Mouse (Mus musculus): Measurements from ENCODE around the gene 4930562C15Rik. TPM values are rescaled to one million over a fixed set of nuclear protein-coding genes. Genes with fewer than 3 reads are reported as not detected.

Gene 4930562C15Rik
- total RNA-seq, 1 experiment, result 0.09 TPM

- DNase-seq (ENCODE audit: low read depth, low spot score), result no peak
- Histone ChIP-seq H3K9me3 (ENCODE audit: control insufficient read depth, insufficient read depth, low read depth, low read length) (no peaks in the 10 kb centered on the region), H3K36me3 (ENCODE audit: control insufficient read depth, insufficient read depth, low read length, poor library complexity, severe bottlenecking) (no peaks in the 10 kb centered on the region), H3K9ac (ENCODE audit: insufficient read depth, low read depth, low read length, poor library complexity, severe bottlenecking) (no peak overlapping the region), H3K27ac (ENCODE audit: insufficient read depth, low read depth, low read length, poor library complexity, severe bottlenecking) (no peak overlapping the region), H3K4me3 (ENCODE audit: insufficient read depth in 1 of 2, low read depth in 1 of 2, low read length in 2 of 2, poor library complexity in 1 of 2, severe bottlenecking in 1 of 2) (no peak overlapping the region), H3K4me1 (ENCODE audit: control insufficient read depth in 2 of 2, insufficient read depth in 2 of 2, low read length in 2 of 2, poor library complexity in 1 of 2) (no peaks in the 10 kb centered on the region)
- no peak for TF ChIP-seq MAFK (IDR thresholded peaks at IDR 0.05; ENCODE audit: insufficient read depth, low read depth, low read length)
- no peak for TF ChIP-seq CHD2 (IDR thresholded peaks at IDR 0.05; ENCODE audit: low read depth, low read length)
- no peak for TF ChIP-seq ZNF384 (IDR thresholded peaks at IDR 0.05; ENCODE audit: low read depth, low read length)
- TF ChIP-seq ZC3H11A (IDR thresholded peaks at IDR 0.05; ENCODE audit: borderline replicate concordance, low read depth, low read length), result no peak
- TF ChIP-seq HCFC1 (IDR thresholded peaks at IDR 0.05; ENCODE audit: borderline replicate concordance, insufficient read depth, low read length), result no peak
- in situ Hi-C loops (cut with MboI; ENCODE audit: low sequenced_read_pairs in 2 of 2, unreplicated experiment in 2 of 2), result no loop called here
These were observed 7.6 kb upstream of the 4930562C15Rik start for GRCm38 (mm10) chr16:4827639-4828038.

GRCm38 (mm10) chr16:4829271-4829900, 5.8 kb upstream of the 4930562C15Rik start:
- TF ChIP-seq ZC3H11A (IDR thresholded peaks at IDR 0.05; ENCODE audit: borderline replicate concordance, low read depth, low read length), result no peak
- TF ChIP-seq CHD2 (IDR thresholded peaks at IDR 0.05; ENCODE audit: low read depth, low read length), result no peak
- no peak for TF ChIP-seq HCFC1 (IDR thresholded peaks at IDR 0.05; ENCODE audit: borderline replicate concordance, insufficient read depth, low read length)
- TF ChIP-seq MAFK (IDR thresholded peaks at IDR 0.05; ENCODE audit: insufficient read depth, low read depth, low read length), result no peak
- no peak for TF ChIP-seq ZNF384 (IDR thresholded peaks at IDR 0.05; ENCODE audit: low read depth, low read length)
- Histone ChIP-seq H3K9ac (ENCODE audit: insufficient read depth, low read depth, low read length, poor library complexity, severe bottlenecking) (no peak overlapping the region), H3K27ac (ENCODE audit: insufficient read depth, low read depth, low read length, poor library complexity, severe bottlenecking) (no peak overlapping the region), H3K4me3 (ENCODE audit: insufficient read depth in 1 of 2, low read depth in 1 of 2, low read length in 2 of 2, poor library complexity in 1 of 2, severe bottlenecking in 1 of 2) (no peak overlapping the region), H3K4me1 (ENCODE audit: control insufficient read depth in 2 of 2, insufficient read depth in 2 of 2, low read length in 2 of 2, poor library complexity in 1 of 2) (no peaks in the 10 kb centered on the region), H3K36me3 (ENCODE audit: control insufficient read depth, insufficient read depth, low read length, poor library complexity, severe bottlenecking) (no peaks in the 10 kb centered on the region), H3K9me3 (ENCODE audit: control insufficient read depth, insufficient read depth, low read depth, low read length) (no peaks in the 10 kb centered on the region)
- DNase-seq (ENCODE audit: low read depth, low spot score), result no peak
- in situ Hi-C loops (cut with MboI; ENCODE audit: low sequenced_read_pairs in 2 of 2, unreplicated experiment in 2 of 2), result no loop called here

GRCm38 (mm10) chr16:4831650-4832419, 3.4 kb upstream of the 4930562C15Rik start:
- H3K4me3 ChIP-seq (ENCODE audit: insufficient read depth in 1 of 2, low read depth in 1 of 2, low read length in 2 of 2, poor library complexity in 1 of 2, severe bottlenecking in 1 of 2), result no peak overlapping the region
- H3K9ac ChIP-seq (ENCODE audit: insufficient read depth, low read depth, low read length, poor library complexity, severe bottlenecking), result no peak overlapping the region
- TF ChIP-seq MAFK (IDR thresholded peaks at IDR 0.05; ENCODE audit: insufficient read depth, low read depth, low read length) (no peak), CHD2 (IDR thresholded peaks at IDR 0.05; ENCODE audit: low read depth, low read length) (no peak), ZC3H11A (IDR thresholded peaks at IDR 0.05; ENCODE audit: borderline replicate concordance, low read depth, low read length) (no peak), ZNF384 (IDR thresholded peaks at IDR 0.05; ENCODE audit: low read depth, low read length) (no peak), HCFC1 (IDR thresholded peaks at IDR 0.05; ENCODE audit: borderline replicate concordance, insufficient read depth, low read length) (no peak)
- H3K9me3 ChIP-seq (ENCODE audit: control insufficient read depth, insufficient read depth, low read depth, low read length), result no peaks in the 10 kb centered on the region
- H3K36me3 ChIP-seq (ENCODE audit: control insufficient read depth, insufficient read depth, low read length, poor library complexity, severe bottlenecking), result no peaks in the 10 kb centered on the region
- in situ Hi-C loops (cut with MboI; ENCODE audit: low sequenced_read_pairs in 2 of 2, unreplicated experiment in 2 of 2), result no loop called here
- DNase-seq (ENCODE audit: low read depth, low spot score), result no peak
- H3K4me1 ChIP-seq (ENCODE audit: control insufficient read depth in 2 of 2, insufficient read depth in 2 of 2, low read length in 2 of 2, poor library complexity in 1 of 2), result no peaks in the 10 kb centered on the region
- no peak overlapping the region for H3K27ac ChIP-seq (ENCODE audit: insufficient read depth, low read depth, low read length, poor library complexity, severe bottlenecking)

- TF ChIP-seq ZC3H11A (IDR thresholded peaks at IDR 0.05; ENCODE audit: borderline replicate concordance, low read depth, low read length), result no peak
- TF ChIP-seq CHD2 (IDR thresholded peaks at IDR 0.05; ENCODE audit: low read depth, low read length), result no peak
- no peak for TF ChIP-seq MAFK (IDR thresholded peaks at IDR 0.05; ENCODE audit: insufficient read depth, low read depth, low read length)
- TF ChIP-seq HCFC1 (IDR thresholded peaks at IDR 0.05; ENCODE audit: borderline replicate concordance, insufficient read depth, low read length), result no peak
- TF ChIP-seq ZNF384 (IDR thresholded peaks at IDR 0.05; ENCODE audit: low read depth, low read length), result no peak
- H3K36me3 ChIP-seq (ENCODE audit: control insufficient read depth, insufficient read depth, low read length, poor library complexity, severe bottlenecking), result no peaks in the 10 kb centered on the region
- H3K9me3 ChIP-seq (ENCODE audit: control insufficient read depth, insufficient read depth, low read depth, low read length), result no peaks in the 10 kb centered on the region
- DNase-seq (ENCODE audit: low read depth, low spot score), result no peak
- no peak overlapping the region for H3K27ac ChIP-seq (ENCODE audit: insufficient read depth, low read depth, low read length, poor library complexity, severe bottlenecking)
- in situ Hi-C loops (cut with MboI; ENCODE audit: low sequenced_read_pairs in 2 of 2, unreplicated experiment in 2 of 2), result no loop called here
- no peaks in the 10 kb centered on the region for H3K4me1 ChIP-seq (ENCODE audit: control insufficient read depth in 2 of 2, insufficient read depth in 2 of 2, low read length in 2 of 2, poor library complexity in 1 of 2)
- H3K4me3 ChIP-seq (ENCODE audit: insufficient read depth in 1 of 2, low read depth in 1 of 2, low read length in 2 of 2, poor library complexity in 1 of 2, severe bottlenecking in 1 of 2), result no peak overlapping the region
- no peak overlapping the region for H3K9ac ChIP-seq (ENCODE audit: insufficient read depth, low read depth, low read length, poor library complexity, severe bottlenecking)
These were observed 1.4 kb upstream of the 4930562C15Rik start for GRCm38 (mm10) chr16:4833858-4834257.

All from ES-E14 (cell line).